Mouse (Mus musculus): ENCODE measurements around the gene Slc51b.

DNA sequence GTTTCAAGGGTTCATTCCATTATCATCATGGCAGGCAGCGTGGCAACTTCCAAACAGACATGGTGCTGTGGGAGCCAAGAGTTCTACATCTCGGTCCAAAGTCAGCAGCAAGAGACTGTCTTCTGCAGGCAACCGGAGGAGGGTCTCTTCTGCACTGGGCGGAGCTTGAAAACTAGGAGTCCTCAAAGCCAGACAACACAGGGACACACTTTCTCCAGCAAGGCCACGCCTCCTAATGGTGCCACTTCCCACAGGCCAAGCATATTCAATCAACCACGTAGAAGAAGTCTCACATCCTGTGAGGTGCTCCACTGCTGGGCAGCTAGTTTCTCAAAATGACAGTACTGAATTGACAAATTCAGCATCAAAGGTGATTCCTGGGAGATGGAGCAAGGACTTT lies 25.2 kb upstream of the Slc51b start:
- no peak for TF ChIP-seq CTCF (IDR thresholded peaks at IDR 0.05; ENCODE audit: low read depth)
- TF ChIP-seq EP300 (optimal IDR thresholded peaks at IDR 0.05) = no peak

Data from stomach, postnatal 0 days (tissue).